Mouse (Mus musculus): ENCODE results near the gene Crlf1. TPM values are rescaled to one million over a fixed set of nuclear protein-coding genes. Genes with fewer than 3 reads are reported as not detected.
"Not testable (repeated sequence)": the region's sequence is repeated elsewhere in the genome, so short reads cannot be mapped to it uniquely, and the experiment has no call there.

Crlf1 gene
- polyA plus RNA-seq, 1 experiment from 2014 or later, result 0.38 TPM

- 0 out of 2 replicates have a peak, but pooled peaks have one; percentile 12 for TF ChIP-seq CTCF (IDR thresholded peaks at IDR 0.05; ENCODE audit: low read depth)
- 0 out of 2 replicates have a peak, but pooled peaks have one; percentile 51 for TF ChIP-seq EP300 (IDR thresholded peaks at IDR 0.05; ENCODE audit: low read depth)
- Histone ChIP-seq H3K4me2 (ENCODE audit: low read depth, low read length) (peak within 1 kb of the TSS; percentile 92), H3K9me3 (ENCODE audit: low read length) (no peaks in the 10 kb centered on the region), H3K9ac (replicated peaks) (peak within 1 kb of the TSS; percentile 92), H3K4me1 (ENCODE audit: insufficient read depth) (peaks cover 31% of the 10 kb centered on the region), H3K27me3 (ENCODE audit: insufficient read depth, low read length) (no peaks in the 10 kb centered on the region), H3K27ac (ENCODE audit: low read depth) (peak within 1 kb of the TSS; percentile 98), H3K36me3 (replicated peaks; ENCODE audit: insufficient read depth, low read length) (peaks cover 31% of the 10 kb centered on the region), H3K4me3 (ENCODE audit: low read depth, low read length) (peak within 1 kb of the TSS; percentile 74)
- ATAC-seq (peak; percentile 83), DNase-seq (peak; percentile 96)
- under 1% methylated on average over 54 of the region's 74 CpGs for WGBS (ENCODE audit: insufficient replicate concordance)
Observed at GRCm38 (mm10) chr8:70510228-70510915, 17.4 kb downstream of the Crlf1 start, which contains the start of gene Uba52. Gene Uba52 (minus strand): TSS chr8:70510801.

GRCm38 (mm10) chr8:70511174-70511573 lies 18.2 kb downstream of the Crlf1 start:
- Histone ChIP-seq H3K27ac (ENCODE audit: low read depth) (peak overlapping the region; percentile 98), H3K9ac (replicated peaks) (peak overlapping the region; percentile 92), H3K4me2 (ENCODE audit: low read depth, low read length) (peak overlapping the region; percentile 92), H3K36me3 (replicated peaks; ENCODE audit: insufficient read depth, low read length) (peaks cover 32% of the 10 kb centered on the region), H3K4me1 (ENCODE audit: insufficient read depth) (peaks cover 23% of the 10 kb centered on the region), H3K4me3 (ENCODE audit: low read depth, low read length) (peak overlapping the region; percentile 74)
- 41% methylated on average over 6 of the region's 6 CpGs for WGBS (ENCODE audit: insufficient replicate concordance)
- DNase-seq; H3K9me3 ChIP-seq (ENCODE audit: low read length); H3K27me3 ChIP-seq (ENCODE audit: insufficient read depth, low read length); ATAC-seq: not testable (repeated sequence)

GRCm38 (mm10) chr8:70511770-70512169 lies 18.8 kb downstream of the Crlf1 start:
- peak overlapping the region; percentile 92 for H3K4me2 ChIP-seq (ENCODE audit: low read depth, low read length)
- H3K4me3 ChIP-seq (ENCODE audit: low read depth, low read length), result peak overlapping the region; percentile 74; the same call in 1 of the 2 replicates
- WGBS (ENCODE audit: insufficient replicate concordance), result 87% methylated on average over 2 of the region's 2 CpGs
- DNase-seq (no peak), ATAC-seq (no peak)
- no peak for TF ChIP-seq CTCF (IDR thresholded peaks at IDR 0.05; ENCODE audit: low read depth)
- no peak for TF ChIP-seq EP300 (IDR thresholded peaks at IDR 0.05; ENCODE audit: low read depth)
- H3K36me3 ChIP-seq (replicated peaks; ENCODE audit: insufficient read depth, low read length), result peaks cover 36% of the 10 kb centered on the region
- H3K9ac ChIP-seq (replicated peaks), result no peak overlapping the region
- H3K27ac ChIP-seq (ENCODE audit: low read depth), result peak overlapping the region; percentile 29
- no peaks in the 10 kb centered on the region for H3K27me3 ChIP-seq (ENCODE audit: insufficient read depth, low read length)
- H3K4me1 ChIP-seq (ENCODE audit: insufficient read depth), result peaks cover 23% of the 10 kb centered on the region
- H3K9me3 ChIP-seq (ENCODE audit: low read length), result no peaks in the 10 kb centered on the region

GRCm38 (mm10) chr8:70512253-70512903 lies 19.4 kb downstream of the Crlf1 start:
- Histone ChIP-seq H3K4me2 (ENCODE audit: low read depth, low read length) (no peak overlapping the region), H3K9me3 (ENCODE audit: low read length) (no peaks in the 10 kb centered on the region), H3K36me3 (replicated peaks; ENCODE audit: insufficient read depth, low read length) (peaks cover 36% of the 10 kb centered on the region), H3K9ac (replicated peaks) (no peak overlapping the region), H3K27ac (ENCODE audit: low read depth) (peak overlapping the region; percentile 29; the same call in 1 of the 2 replicates), H3K27me3 (ENCODE audit: insufficient read depth, low read length) (no peaks in the 10 kb centered on the region), H3K4me3 (ENCODE audit: low read depth, low read length) (no peak overlapping the region), H3K4me1 (ENCODE audit: insufficient read depth) (peaks cover 23% of the 10 kb centered on the region)
- WGBS (ENCODE audit: insufficient replicate concordance), result 65% methylated on average over 11 of the region's 11 CpGs
- ATAC-seq (no peak), DNase-seq (no peak)
- no peak for TF ChIP-seq CTCF (IDR thresholded peaks at IDR 0.05; ENCODE audit: low read depth)
- no peak for TF ChIP-seq EP300 (IDR thresholded peaks at IDR 0.05; ENCODE audit: low read depth)

- ATAC-seq (no peak), DNase-seq (no peak)
- Histone ChIP-seq H3K4me1 (ENCODE audit: insufficient read depth) (peaks cover 23% of the 10 kb centered on the region), H3K27me3 (ENCODE audit: insufficient read depth, low read length) (no peaks in the 10 kb centered on the region), H3K36me3 (replicated peaks; ENCODE audit: insufficient read depth, low read length) (peaks cover 36% of the 10 kb centered on the region), H3K27ac (ENCODE audit: low read depth) (no peak overlapping the region), H3K9me3 (ENCODE audit: low read length) (no peaks in the 10 kb centered on the region), H3K4me3 (ENCODE audit: low read depth, low read length) (no peak overlapping the region), H3K9ac (replicated peaks) (no peak overlapping the region), H3K4me2 (ENCODE audit: low read depth, low read length) (no peak overlapping the region)
- no peak for TF ChIP-seq EP300 (IDR thresholded peaks at IDR 0.05; ENCODE audit: low read depth)
- TF ChIP-seq CTCF (IDR thresholded peaks at IDR 0.05; ENCODE audit: low read depth), result no peak
- 64% methylated on average over 2 of the region's 2 CpGs for WGBS (ENCODE audit: insufficient replicate concordance)
Observed at GRCm38 (mm10) chr8:70513441-70513840, 20.5 kb downstream of the Crlf1 start.

GRCm38 (mm10) chr8:70517940-70518643 lies 25.1 kb downstream of the Crlf1 start:
- Histone ChIP-seq H3K4me1 (ENCODE audit: insufficient read depth) (peaks cover 12% of the 10 kb centered on the region), H3K4me3 (ENCODE audit: low read depth, low read length) (no peak overlapping the region), H3K4me2 (ENCODE audit: low read depth, low read length) (no peak overlapping the region), H3K9ac (replicated peaks) (no peak overlapping the region), H3K36me3 (replicated peaks; ENCODE audit: insufficient read depth, low read length) (peaks cover 34% of the 10 kb centered on the region), H3K9me3 (ENCODE audit: low read length) (no peaks in the 10 kb centered on the region), H3K27me3 (ENCODE audit: insufficient read depth, low read length) (no peaks in the 10 kb centered on the region), H3K27ac (ENCODE audit: low read depth) (no peak overlapping the region)
- ATAC-seq (no peak), DNase-seq (no peak)
- 80% methylated on average over 10 of the region's 10 CpGs for WGBS (ENCODE audit: insufficient replicate concordance)
- no peak for TF ChIP-seq EP300 (IDR thresholded peaks at IDR 0.05; ENCODE audit: low read depth)
- no peak for TF ChIP-seq CTCF (IDR thresholded peaks at IDR 0.05; ENCODE audit: low read depth)

All from liver, postnatal 0 days (tissue).